Mouse (Mus musculus) heart, embryonic 14.5 days (tissue): Measurements from ENCODE around the gene Psmc5. TPM values are rescaled to one million over a fixed set of nuclear protein-coding genes. Genes with fewer than 3 reads are reported as not detected.

Experiments
- ATAC-seq: fragments of 200-750 bp; cut with Nextera tagmentation; 2 replicates; pipeline ENCODE4 v1.8.0; 2017; ENCODE audit warnings: low read depth, moderate TSS enrichment; ENCODE audit not compliant: insufficient number of reproducible peaks, insufficient read depth, low FRiP score
- H3K27ac ChIP-seq, 2 experiments: fragments of 200-500 bp in 1 of 2; fragments of 300-500 bp in 1 of 2; sonication (generic) in 1 of 2; replicated peaks in 1 of 2; 2 replicates each; pipeline ENCODE4 v1.5.1; 2012 to 2014; ENCODE audit warnings: low read depth in 2 of 2, low read length in 2 of 2, control low read depth in 1 of 2, mild to moderate bottlenecking in 1 of 2, mixed read lengths in 1 of 2; ENCODE audit not compliant: control insufficient read depth in 1 of 2, insufficient read depth in 1 of 2
- H3K27me3 ChIP-seq: fragments of 300-500 bp; sonication (generic); 2 replicates; pipeline ENCODE4 v1.6.1; 2014; ENCODE audit warnings: mild to moderate bottlenecking, low read length, control low read depth; ENCODE audit not compliant: control insufficient read depth, insufficient read depth
- H3K36me3 ChIP-seq: fragments of 300-500 bp; sonication (generic); 2 replicates; pipeline ENCODE4 v1.6.1; 2014; ENCODE audit warnings: mild to moderate bottlenecking, control low read depth, low read length, mixed read lengths; ENCODE audit not compliant: control insufficient read depth, insufficient read depth
- H3K4me1 ChIP-seq, 2 experiments: fragments of 200-500 bp in 1 of 2; fragments of 300-500 bp in 1 of 2; sonication (generic) in 1 of 2; 2 replicates each; pipeline ENCODE4 v1.6.1; 2012 to 2014; ENCODE audit warnings: low read length in 2 of 2, control low read depth in 1 of 2, mixed read lengths in 1 of 2; ENCODE audit not compliant: control insufficient read depth in 2 of 2, insufficient read depth in 2 of 2
- H3K4me2 ChIP-seq: fragments of 300-500 bp; sonication (generic); 2 replicates; pipeline ENCODE4 v1.6.1; 2014; ENCODE audit warnings: mild to moderate bottlenecking, low read length
- H3K4me3 ChIP-seq, 2 experiments: fragments of 200-500 bp in 1 of 2; fragments of 300-500 bp in 1 of 2; sonication (generic) in 1 of 2; 2 replicates each; pipeline ENCODE4 v1.5.1; 2012 to 2014; ENCODE audit warnings: low read length in 2 of 2, mild to moderate bottlenecking in 2 of 2, control low read depth in 1 of 2, low read depth in 1 of 2, moderate library complexity in 1 of 2; ENCODE audit not compliant: control insufficient read depth in 1 of 2, insufficient read depth in 1 of 2
- H3K9ac ChIP-seq: fragments of 300-500 bp; sonication (generic); 2 replicates; pipeline ENCODE4 v1.6.1; 2014; ENCODE audit warnings: mild to moderate bottlenecking, low read length
- H3K9me3 ChIP-seq: fragments of 300-500 bp; sonication (generic); 2 replicates; pipeline ENCODE4 v1.6.1; 2016; ENCODE audit warnings: low read length, control low read depth; ENCODE audit not compliant: control insufficient read depth
- WGBS: fragments of 180-500 bp; shearing (Covaris S2); extraction: QIAGEN DNeasy Blood & Tissue Kit; methylation state at CpG from one replicate; pipeline ENCODE4 v1.1.7; 2014; 5-methylcytosine and 5-hydroxymethylcytosine counted together
- polyA plus RNA-seq: library from polyadenylated mRNA; unstranded; fragments of >200 nt; fragmentation: Nextera tagmentation; extraction: Ambion mirVana; gene quantifications from 2 replicates; pipeline ENCODE4 v1.2.1, GENCODE M21; 2014

The Psmc5 gene
- 200 and 207 TPM in 2 replicates for polyA plus RNA-seq

GRCm38 (mm10) chr11:106255685-106256451 lies at the start of gene Psmc5, which contains the start of gene Ftsj3:
TSS of gene Psmc5 (plus strand) at chr11:106256154.
TSS of gene Ftsj3 (minus strand) at chr11:106256079.
- peak within 1 kb of the TSS; percentile 36 to 71 for H3K27ac ChIP-seq
- ATAC-seq: peak; percentile 78
- peaks cover 4 to 18% of the 10 kb centered on the region in 2 experiments for H3K4me1 ChIP-seq
- under 1% methylated on average over 42 of the region's 42 CpGs for WGBS
- H3K36me3 ChIP-seq: peaks cover 62% of the 10 kb centered on the region
- peak within 1 kb of the TSS; percentile 50 to 74 for H3K4me3 ChIP-seq
- peak within 1 kb of the TSS; percentile 95 for H3K4me2 ChIP-seq
- peak within 1 kb of the TSS; percentile 85 for H3K9ac ChIP-seq
- H3K9me3 ChIP-seq: no peaks in the 10 kb centered on the region
- no peaks in the 10 kb centered on the region for H3K27me3 ChIP-seq

GRCm38 (mm10) chr11:106212771-106213170 lies 43.2 kb upstream of the Psmc5 start:
- Histone ChIP-seq H3K27me3 (no peaks in the 10 kb centered on the region), H3K9me3 (no peaks in the 10 kb centered on the region), H3K4me3 (no peak overlapping the region), H3K4me2 (no peak overlapping the region), H3K9ac (no peak overlapping the region), H3K36me3 (peaks cover 54% of the 10 kb centered on the region), H3K4me1 (peaks cover 5 to 14% of the 10 kb centered on the region in 2 experiments), H3K27ac (no peak overlapping the region)
- ATAC-seq: no peak
- WGBS: 80% methylated on average over 8 of the region's 8 CpGs

GRCm38 (mm10) chr11:106214856-106215255 lies 41.1 kb upstream of the Psmc5 start:
- H3K9ac ChIP-seq: peak overlapping the region; percentile 48; the same call in 1 of the 2 replicates
- H3K4me1 ChIP-seq: peaks cover 5 to 21% of the 10 kb centered on the region in 2 experiments
- H3K27ac ChIP-seq: no peak overlapping the region
- WGBS: 89% methylated on average over 5 of the region's 5 CpGs
- peaks cover 33% of the 10 kb centered on the region for H3K36me3 ChIP-seq
- peak overlapping the region in 1 of 2 experiments; percentile 97; a peak in 2 of 4 replicates for H3K4me3 ChIP-seq
- ATAC-seq: no peak
- H3K27me3 ChIP-seq: no peaks in the 10 kb centered on the region
- H3K9me3 ChIP-seq: no peaks in the 10 kb centered on the region
- peak overlapping the region; percentile 74 for H3K4me2 ChIP-seq

- no peaks in the 10 kb centered on the region for H3K9me3 ChIP-seq
- H3K9ac ChIP-seq: peak overlapping the region; percentile 99
- WGBS: 17% methylated on average over 7 of the region's 7 CpGs
- peaks cover 5 to 21% of the 10 kb centered on the region in 2 experiments for H3K4me1 ChIP-seq
- H3K4me3 ChIP-seq: peak overlapping the region; percentile 85 to 97
- ATAC-seq: no peak
- H3K27ac ChIP-seq: peak overlapping the region; percentile 90 to 96; a peak in 3 of 4 replicates
- H3K4me2 ChIP-seq: peak overlapping the region; percentile 74
- no peaks in the 10 kb centered on the region for H3K27me3 ChIP-seq
- H3K36me3 ChIP-seq: peaks cover 27% of the 10 kb centered on the region
Observed at GRCm38 (mm10) chr11:106215450-106215859, 40.5 kb upstream of the Psmc5 start.

GRCm38 (mm10) chr11:106215927-106216729 lies 39.8 kb upstream of the Psmc5 start, which contains the start of gene Ccdc47:
TSS of gene Ccdc47 (minus strand) at chr11:106216344.
- peak within 1 kb of the TSS; percentile 74 for H3K4me2 ChIP-seq
- peak; percentile 95 for ATAC-seq
- WGBS: under 1% methylated on average over 46 of the region's 46 CpGs
- H3K27ac ChIP-seq: peak within 1 kb of the TSS; percentile 91 to 96
- no peaks in the 10 kb centered on the region for H3K27me3 ChIP-seq
- H3K9me3 ChIP-seq: no peaks in the 10 kb centered on the region
- peak within 1 kb of the TSS; percentile 97 for H3K4me3 ChIP-seq
- H3K9ac ChIP-seq: peak within 1 kb of the TSS; percentile 99
- peaks cover 20% of the 10 kb centered on the region for H3K36me3 ChIP-seq
- H3K4me1 ChIP-seq: peaks cover 5 to 21% of the 10 kb centered on the region in 2 experiments

- peak within 1 kb of the TSS; percentile 91 to 96 for H3K27ac ChIP-seq
- no peaks in the 10 kb centered on the region for H3K9me3 ChIP-seq
- ATAC-seq: peak; percentile 92
- peaks cover 5 to 21% of the 10 kb centered on the region in 2 experiments for H3K4me1 ChIP-seq
- H3K9ac ChIP-seq: peak within 1 kb of the TSS; percentile 99
- WGBS: under 1% methylated on average over 70 of the region's 70 CpGs
- H3K4me3 ChIP-seq: peak within 1 kb of the TSS; percentile 97
- H3K4me2 ChIP-seq: peak within 1 kb of the TSS; percentile 74
- H3K27me3 ChIP-seq: no peaks in the 10 kb centered on the region
- peaks cover 12% of the 10 kb centered on the region for H3K36me3 ChIP-seq
Observed at GRCm38 (mm10) chr11:106216730-106217490, 39.0 kb upstream of the Psmc5 start, which contains the start of gene Ddx42. TSS of gene Ddx42 (plus strand) at chr11:106216926.

GRCm38 (mm10) chr11:106220603-106221002 lies 35.4 kb upstream of the Psmc5 start:
- ATAC-seq: no peak
- peaks cover 17% of the 10 kb centered on the region for H3K36me3 ChIP-seq
- no peak overlapping the region for H3K4me2 ChIP-seq
- H3K4me3 ChIP-seq: no peak overlapping the region
- no peaks in the 10 kb centered on the region for H3K27me3 ChIP-seq
- no peak overlapping the region for H3K27ac ChIP-seq
- no peak overlapping the region for H3K9ac ChIP-seq
- H3K4me1 ChIP-seq: peaks cover 0 to 9% of the 10 kb centered on the region in 2 experiments; a peak in 1 of 4 replicates
- no peaks in the 10 kb centered on the region for H3K9me3 ChIP-seq
- 89% methylated on average over 3 of the region's 3 CpGs for WGBS
